Mouse (Mus musculus) T-helper 17 cell (primary cell): ENCODE results near the gene Kif14.

Experiments used
- in situ Hi-C, 2 experiments: fragments of 300-600 bp; cut with MboI, MseI; formaldehyde crosslinking; loops; 1 replicate in 1 of 2; 2 replicates in 1 of 2; pipeline ENCODE4 v1.15.1; 2025; ENCODE audit warnings: high pct_unique_total_duplicates in 2 of 2

Gene Kif14

DNA sequence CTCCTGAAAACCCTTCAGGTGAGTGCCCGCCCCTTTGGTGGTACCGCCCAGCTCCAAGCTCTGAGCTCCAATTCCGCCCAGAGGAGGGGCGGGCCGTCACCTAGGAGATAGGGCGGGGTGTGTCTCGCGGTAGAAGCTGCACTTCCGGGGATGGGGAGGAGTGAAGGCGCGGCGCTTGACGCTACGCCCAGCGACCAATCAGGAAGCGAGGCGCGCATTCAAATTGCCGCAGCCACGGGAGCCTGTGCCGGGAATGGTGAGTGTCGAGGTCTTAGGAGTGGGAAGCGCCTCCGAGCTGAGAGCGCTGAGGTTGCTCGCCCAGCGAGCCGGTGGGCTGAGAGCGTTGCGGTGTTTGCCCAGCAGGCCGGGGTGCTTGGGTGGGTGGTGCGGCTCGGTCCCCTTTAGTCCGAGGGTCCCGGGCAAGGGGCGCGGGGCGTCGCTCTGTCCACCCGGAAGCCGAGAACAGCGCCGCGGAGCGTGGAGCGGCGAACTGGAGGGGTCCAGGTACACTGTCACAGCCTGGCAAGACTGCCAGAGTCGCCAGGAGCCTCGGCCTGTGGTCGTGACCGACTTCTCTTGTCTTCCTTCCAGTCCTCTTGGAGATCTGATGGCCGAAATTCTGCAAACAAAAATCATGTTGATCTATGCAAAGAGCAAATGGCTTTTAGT is at the start of gene Kif14:
Kif14 (plus strand) TSS at position 201 of the 669 bp plus-strand sequence.
- in situ Hi-C loops, result loop anchor here in 1 of 2 experiments (25.0 kb wide), 1 partner anchor 154 kb away; no protein-coding TSS in a partner anchor

DNA sequence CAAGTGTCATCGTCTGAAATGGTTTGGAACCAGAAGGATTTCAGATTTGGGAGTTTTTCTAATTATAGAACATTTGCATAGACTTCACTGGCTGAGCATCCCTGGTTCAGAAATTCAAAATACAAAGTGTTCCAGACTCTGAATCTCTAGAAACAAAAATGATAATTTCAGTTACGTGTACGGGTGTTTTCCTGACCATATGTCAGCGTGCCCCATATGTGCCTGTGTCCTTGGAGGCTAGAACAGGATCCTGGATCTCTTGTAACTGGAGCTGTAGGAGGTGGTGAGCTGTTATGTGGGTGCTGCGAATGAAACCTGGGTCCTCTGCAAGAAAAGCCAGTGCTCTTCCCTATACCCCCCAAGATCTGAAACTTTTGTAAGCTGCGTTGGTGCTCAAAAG is 47.8 kb upstream of the Kif14 start:
- in situ Hi-C loops, result no loop called here

DNA sequence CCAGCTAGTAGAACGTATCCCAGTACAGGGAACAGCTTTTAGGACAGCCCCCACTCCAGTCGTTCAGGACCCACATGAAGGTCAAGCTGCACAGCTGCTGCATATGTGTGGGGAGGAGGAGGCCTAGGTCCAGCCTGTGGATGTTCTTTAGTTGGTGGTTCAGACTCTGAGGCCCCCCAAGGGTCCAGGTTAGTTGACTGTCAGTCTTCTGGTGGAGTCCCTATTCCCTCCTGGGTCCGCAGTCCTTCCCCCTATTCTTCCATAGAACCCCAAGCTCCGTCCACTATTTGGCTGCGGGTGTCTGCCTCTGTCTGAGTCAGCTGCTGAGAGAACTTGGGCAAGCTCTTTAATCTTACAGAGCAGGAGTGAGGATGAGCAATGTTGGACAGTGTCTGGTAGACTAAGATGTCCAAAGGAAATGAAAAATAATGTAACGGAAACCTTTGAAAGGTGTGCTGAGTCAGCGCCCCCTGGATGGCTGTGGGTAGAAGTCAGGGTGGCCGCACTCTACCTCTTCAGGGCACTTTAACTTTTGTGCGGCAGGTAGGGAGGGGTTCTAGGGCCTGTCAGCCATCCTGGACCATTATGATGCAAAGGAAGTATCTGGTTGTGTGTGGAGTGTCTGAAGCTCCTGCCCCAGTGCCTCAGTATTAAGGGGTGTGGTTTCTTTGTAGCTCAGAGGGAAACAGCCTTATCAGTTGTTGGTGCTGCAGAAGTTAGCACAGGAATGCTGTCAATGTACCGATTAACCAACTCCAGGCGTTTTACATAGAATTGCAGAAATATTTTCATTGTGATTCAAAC is 38.8 kb upstream of the Kif14 start:
- in situ Hi-C loops, result no loop called here

DNA sequence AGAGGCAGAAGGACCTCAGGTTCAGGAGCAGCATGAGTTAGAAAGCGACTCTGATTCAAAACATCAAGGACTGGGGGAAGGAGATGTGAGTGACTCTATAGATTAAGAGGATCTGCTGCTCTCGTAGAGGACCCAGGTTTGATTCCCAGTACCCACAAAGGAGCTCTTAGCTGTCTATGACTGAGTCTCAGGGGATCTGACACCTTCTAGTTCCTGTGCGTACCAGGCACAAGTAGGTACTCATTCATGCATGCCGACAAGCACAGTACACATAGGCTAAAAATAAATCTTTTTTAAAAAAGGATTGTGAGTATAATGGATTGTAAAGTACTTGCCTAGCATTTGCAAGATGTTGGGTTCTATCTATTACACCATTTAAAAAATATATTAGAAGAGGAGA is 37.2 kb upstream of the Kif14 start:
- in situ Hi-C loops, result no loop called here

DNA sequence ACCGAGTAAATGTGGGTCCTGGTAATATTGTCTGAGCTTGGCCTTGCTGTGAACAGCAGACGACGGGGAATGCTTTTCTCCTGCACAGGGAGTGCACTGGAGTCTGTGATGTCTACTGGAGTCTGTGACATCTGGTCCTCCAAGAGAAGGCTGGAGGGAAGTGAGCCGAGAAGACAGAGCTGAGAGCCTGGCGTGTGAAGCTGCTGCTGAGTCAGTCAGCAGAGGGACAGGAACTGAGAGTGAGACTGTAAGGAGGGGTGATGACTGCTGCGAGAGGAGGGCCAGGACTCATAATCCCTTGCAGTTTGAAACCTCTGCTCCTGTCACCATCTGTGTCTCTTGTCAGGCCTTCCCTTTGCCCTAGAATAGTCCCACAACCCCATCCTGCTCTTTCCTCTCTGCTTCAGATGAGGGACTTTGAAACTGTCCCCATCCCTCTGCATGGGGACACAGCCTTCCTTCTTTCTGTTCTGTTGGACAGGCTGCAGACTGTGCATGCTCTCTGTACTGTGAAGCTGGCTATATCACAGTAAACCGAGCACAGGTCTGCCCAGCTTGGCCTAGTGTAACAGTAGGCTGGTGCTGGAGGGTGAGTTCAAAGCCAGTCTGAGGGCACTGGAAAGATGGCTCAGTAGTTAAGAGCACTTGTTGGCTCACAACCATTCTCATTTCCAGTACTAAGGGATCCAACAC is 35.9 kb upstream of the Kif14 start:
- in situ Hi-C loops, result no loop called here

DNA sequence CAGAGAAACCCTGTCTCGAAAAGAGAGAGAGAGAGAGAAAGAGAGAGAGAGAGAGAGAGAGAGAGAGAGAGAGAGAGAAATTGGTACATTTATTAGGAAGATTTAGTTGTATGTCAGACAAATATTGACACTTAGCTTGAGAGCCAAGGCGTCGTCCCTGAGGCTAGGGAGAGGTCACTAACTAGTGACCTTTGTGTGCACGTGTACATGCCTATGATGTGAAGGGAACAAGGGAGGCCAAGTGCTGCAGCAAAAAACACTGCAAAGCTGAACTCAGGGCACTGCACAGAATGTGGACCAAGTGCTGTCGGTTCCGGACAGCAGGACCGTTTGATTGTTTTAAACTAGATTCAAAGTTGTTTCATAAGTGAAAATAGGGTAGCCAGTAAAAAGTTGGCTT is 25.4 kb upstream of the Kif14 start:
- in situ Hi-C loops, result no loop called here

DNA sequence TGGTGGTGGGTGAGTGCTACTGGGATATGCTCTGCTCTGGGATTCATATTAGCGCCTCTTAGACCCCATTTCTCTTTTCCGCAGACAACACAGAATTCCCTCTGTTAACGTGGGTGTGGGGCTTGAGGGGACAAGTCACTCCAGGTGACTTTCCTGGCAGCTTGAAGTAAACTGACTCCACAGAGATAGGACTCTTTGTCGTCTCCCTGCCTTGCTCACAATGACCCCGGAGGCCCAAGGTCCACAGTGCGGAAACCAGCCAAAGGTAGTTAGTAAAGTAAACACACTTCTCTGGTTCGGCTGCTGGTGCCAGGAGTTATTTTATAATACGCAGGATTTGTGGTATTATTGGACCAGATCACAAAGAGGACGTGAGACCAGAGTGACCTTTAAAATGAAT is 23.3 kb upstream of the Kif14 start:
- in situ Hi-C loops, result no loop called here

DNA sequence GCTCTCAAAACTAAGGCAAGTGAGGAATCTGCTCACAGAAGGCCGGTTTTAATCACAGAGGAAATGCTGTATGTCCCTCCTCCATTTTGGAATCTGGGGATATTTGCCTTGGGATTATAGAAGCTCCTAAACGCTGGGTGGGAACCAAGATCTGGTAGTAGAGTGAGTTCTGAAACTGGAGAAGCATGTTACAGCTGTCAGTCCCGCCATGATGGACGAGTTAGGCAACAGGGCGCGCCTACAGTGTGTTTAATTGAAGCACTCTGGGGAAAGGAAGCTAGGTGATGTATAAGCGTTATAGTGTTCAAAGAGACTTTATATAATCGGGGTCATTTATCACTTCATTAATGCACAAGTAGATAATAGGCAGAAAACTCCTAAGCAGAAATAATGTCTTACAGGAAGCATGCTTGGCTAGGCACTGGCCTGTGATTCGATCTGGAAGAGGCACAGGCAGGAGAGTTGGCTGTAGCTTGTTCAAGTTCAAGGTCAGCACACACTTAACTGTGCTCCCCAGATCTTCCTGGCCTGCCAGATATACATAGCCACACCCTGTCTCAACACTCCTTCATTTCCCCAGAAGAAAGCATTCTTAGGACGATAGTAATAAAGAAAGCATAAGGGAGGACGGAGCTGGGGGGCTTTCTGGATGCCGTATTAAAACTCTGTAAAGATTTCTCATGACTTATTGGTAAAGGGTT is 21.4 kb upstream of the Kif14 start:
- in situ Hi-C loops, result no loop called here

DNA sequence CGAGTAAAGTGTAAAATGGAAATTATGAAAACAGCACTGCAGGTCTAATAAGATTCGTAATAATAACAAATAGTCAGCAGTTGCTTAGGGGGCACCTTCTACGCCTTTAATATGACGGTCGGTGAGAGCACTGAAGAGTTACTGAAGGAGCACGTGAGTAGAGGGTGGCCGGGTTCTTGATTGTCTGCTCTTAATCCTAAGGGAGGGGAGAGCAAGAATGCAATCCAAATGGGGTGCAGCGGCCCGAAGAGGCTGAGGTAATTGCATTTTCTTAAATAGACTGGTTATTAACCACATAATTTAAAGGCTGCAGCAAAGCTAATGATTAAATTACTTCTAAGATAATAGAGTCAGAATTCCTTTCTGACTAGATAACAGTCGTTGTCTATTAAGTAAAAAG is 19.2 kb upstream of the Kif14 start:
- in situ Hi-C loops, result no loop called here

DNA sequence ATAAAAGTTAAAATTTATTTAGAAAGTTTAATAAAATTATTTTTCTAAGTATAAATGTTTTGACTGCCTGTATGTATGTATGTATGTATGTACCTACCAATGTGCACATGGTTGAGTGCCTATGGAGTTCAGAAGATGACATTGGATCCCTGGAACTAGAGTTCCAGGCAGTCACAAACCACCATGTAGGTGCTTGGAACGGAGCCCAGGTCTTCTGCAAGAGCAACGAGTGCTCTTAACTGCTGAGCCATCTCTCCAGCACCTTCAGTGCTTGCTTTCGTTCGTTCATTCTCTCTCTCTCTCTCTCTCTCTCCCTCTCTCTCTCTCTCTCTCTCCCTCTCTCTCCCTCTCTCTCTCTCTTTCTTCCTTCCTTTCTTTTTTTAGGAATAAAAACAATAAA is 18.8 kb upstream of the Kif14 start:
- in situ Hi-C loops, result no loop called here

DNA sequence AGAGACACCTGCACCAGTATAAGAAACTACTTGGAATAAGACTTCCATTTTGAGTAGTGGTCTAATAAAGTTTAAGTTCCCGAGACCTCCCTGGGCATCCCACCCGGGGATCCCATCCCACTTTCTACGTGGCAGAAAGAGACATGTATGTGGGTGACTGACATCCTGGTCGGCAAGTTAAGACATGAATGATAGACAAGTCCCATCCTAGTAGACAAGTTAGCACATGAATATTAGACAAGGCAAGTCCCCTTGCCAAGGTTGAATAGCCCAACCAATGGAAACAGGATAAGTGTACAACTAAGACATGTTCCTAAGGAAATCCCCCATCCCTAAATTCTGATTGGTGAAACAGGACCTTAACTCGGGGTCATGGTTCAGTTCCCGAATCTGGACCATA is 16.6 kb upstream of the Kif14 start:
- in situ Hi-C loops, result no loop called here

DNA sequence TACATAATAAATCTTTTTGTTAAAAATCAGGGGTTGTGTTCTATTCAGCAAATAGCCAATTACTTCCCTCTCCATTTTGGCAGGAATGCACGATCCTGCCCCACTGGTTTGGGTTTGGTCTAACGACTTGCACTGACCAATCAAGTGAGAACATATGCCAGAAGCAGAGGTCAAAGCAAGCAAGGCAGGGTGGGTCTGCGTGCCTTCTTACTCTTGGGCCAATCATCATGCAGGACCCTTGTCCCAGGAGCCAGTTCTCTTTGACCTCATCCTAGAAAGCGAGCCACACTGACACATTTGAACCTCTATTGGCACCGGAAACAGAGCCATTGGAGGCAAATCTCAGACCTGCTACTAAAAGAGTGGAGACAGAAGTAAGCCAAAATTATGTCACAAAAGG is 15.9 kb upstream of the Kif14 start:
- in situ Hi-C loops, result loop anchor here in 1 of 2 experiments (10.0 to 25.0 kb wide), 2 partner anchors 138 to 405 kb away; no protein-coding TSS in a partner anchor

DNA sequence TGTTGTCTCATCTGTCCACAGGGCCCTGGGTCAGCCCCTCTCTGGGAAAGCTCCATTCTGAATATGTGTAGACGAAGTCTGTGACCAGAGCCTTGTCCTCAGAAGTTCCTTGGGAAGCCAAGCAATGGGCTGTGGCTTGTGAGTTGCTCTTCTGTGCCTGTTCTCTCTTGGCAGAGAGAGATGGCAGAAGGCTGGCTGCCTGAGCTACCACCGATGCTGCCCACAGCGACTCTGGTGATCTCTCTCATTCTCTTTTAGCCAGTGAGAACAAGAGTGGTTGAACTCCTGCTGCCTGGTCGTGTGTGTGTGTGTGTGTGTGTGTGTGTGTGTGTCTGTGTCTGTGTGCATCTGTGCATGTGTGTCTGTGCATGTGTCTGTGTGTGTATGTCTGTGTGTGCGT is 13.7 kb upstream of the Kif14 start:
- in situ Hi-C loops, result loop anchor here in 1 of 2 experiments (10.0 to 25.0 kb wide), 2 partner anchors 140 to 408 kb away; no protein-coding TSS in a partner anchor

DNA sequence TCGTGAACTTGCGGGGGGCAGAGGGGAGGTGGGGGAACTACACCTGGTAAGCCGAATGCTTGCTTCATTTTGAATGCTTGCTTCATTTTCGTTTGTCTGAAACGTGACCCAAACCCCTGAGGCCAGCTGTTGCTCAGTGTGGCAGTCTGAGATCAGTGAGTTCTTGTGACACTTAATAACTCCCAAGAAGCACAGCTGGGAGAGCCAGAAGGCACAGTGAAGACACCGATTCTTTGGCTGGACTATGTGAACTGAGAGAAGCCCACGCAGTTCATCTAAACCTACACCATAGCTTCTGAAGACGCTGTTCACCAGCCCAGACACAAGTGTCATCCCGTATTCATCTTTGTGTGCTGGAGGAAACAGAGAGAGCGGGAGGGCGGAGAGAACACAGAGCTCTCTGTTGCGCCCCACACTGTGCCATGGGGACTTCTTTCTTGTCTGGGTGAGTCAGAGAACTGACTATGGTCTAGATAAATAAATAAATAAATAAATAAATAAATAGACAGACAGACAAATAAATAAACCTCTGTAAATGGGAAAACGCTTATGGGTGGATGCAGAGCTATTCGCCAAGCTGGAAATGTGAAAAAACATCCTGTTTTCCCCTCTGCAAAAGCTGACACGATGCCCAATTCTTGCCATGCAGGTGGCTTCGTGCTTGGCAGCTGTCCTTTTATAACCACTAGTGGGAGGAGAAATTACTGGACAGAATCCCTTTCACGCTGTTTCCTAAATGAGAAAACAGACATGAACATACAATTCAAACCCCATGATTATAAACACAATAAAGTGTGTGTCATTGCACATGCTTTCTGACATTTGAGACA is 10.2 kb upstream of the Kif14 start:
- in situ Hi-C loops, result loop anchor here in 1 of 2 experiments (5.0 to 25.0 kb wide), 3 partner anchors 144 to 411 kb away; no protein-coding TSS in a partner anchor

DNA sequence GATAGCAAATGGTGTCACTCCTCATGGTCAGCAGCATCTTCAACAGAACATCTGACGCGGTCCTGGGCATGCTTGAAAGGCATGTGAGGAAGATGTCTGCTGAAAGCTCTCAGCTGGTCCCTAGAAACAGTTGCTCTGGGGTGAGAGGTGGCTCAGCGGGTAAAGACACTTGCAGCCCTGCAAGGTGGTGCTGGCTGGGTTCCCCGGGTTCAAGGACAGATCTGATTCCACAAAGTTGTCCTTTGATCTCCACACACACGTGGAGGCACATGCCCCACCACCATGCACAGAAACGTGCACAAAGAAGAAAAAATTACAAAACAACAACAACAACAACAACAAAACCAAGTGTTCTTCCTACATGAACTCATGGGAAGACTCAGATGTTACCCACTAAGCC is 9.4 kb upstream of the Kif14 start:
- in situ Hi-C loops, result loop anchor here in 1 of 2 experiments (5.0 to 25.0 kb wide), 3 partner anchors 144 to 412 kb away; no protein-coding TSS in a partner anchor

DNA sequence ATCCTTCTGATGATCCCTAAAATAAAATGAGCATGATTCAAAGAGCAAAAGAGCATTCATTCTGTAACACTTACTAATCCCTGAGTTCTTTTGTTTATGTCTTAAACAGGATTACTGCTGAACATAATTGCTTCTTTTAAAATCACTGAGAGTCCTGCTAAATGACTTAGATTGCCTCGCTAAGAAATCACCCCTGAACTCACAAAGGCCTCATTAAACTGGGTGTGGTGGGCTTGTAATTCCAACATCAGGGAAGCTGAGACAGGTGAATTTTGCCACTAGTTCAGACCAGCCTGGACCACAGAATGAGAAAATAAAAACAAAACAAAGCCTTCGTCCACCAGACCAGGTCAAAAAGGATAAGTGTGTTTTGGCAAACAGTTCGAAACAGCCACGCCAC is 8.7 kb upstream of the Kif14 start:
- in situ Hi-C loops, result loop anchor here in 1 of 2 experiments (5.0 to 25.0 kb wide), 3 partner anchors 145 to 413 kb away; no protein-coding TSS in a partner anchor

DNA sequence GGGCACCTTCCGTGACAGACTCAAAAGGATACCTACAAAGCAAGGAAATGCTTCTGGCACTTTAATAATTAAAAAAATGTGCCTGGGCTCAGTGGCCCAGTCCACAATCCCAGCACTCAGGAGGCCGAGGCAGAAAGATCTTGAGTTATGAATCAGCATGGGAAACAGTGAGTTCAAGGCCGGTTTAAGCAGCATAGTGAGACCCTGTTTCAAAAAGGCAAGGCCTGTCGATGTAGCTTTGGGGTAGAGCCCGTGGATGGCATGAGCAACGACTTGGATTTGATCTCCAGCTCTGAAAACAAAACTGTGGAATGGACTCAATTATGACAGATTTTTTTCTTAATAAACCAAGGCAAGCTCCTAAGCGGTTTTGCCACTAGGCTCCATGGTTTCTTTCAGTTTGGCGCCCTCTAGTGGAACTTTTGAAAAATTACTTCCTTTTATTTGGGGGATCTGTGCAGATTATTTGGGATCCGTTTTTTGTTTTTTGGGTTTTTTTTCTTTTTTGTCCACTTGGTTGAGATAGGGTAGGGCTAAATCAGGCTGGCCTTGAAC is 7.4 kb upstream of the Kif14 start:
- in situ Hi-C loops, result loop anchor here in 1 of 2 experiments (5.0 to 25.0 kb wide), 3 partner anchors 146 to 414 kb away; no protein-coding TSS in a partner anchor

DNA sequence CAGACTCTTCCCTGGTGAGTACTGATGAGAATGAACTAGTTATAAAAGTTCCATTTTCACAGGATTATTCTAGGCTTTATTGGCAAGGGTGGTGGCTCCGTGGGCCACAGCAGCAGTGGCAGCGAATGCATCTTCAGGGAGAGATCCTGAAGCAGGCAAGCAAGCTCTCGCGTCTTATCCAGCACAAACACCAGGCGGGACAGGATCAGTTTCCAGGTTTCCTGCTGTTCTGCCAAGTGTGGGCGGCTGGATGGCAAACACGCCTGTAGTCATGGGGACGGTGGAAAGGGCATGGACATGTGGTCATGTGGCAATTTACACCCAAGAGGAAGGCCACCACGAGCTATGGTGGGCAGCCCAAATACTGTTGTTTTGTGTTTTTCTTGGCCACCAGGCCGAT is 3.7 kb upstream of the Kif14 start:
- in situ Hi-C loops, result loop anchor here in 1 of 2 experiments (25.0 kb wide), 1 partner anchor 150 kb away; no protein-coding TSS in a partner anchor

DNA sequence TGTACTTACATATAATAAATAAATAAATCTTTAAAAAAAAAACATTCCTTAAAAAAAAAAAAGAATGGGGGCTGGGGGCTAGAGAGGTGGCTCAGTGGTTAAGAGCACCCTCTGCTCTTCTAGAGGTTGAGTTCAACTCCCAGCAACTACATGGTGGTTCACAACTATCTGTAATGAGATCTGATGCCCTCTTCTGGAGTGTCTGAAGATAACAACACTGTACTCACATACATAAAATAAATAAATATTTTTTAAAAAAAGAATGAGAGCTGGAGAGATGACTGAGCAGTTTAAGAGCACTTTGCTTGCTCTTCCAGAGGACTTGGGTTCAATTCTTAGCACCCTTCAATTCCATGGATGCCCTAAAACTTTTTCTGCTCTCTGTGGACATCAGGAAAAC is 975 bp upstream of the Kif14 start:
- in situ Hi-C loops, result loop anchor here in 1 of 2 experiments (25.0 kb wide), 1 partner anchor 153 kb away; no protein-coding TSS in a partner anchor

DNA sequence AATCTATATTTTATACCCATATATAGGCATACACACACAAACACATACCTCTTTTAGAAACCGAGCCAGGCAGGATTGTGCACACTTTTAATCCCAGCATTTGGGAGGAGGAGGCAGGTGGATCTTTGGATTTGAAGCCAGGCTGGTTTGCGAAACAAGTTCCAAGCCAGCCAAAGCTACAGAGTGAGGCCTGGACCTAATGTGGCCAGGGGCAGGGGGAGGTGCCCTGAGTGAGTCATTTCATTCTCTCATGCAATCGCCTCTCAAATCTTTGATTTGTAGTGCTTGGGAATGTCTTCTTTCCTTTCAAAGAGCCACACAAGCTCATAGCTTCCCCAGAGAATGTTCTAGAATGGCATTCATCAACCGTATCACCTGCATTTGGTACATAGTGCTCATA is 3.3 kb downstream of the Kif14 start:
- in situ Hi-C loops, result loop anchor here in 1 of 2 experiments (25.0 kb wide), 1 partner anchor 157 kb away; no protein-coding TSS in a partner anchor
